Comparison of ENCODE assay signal across 26 mouse cellular contexts in the genomic region with DNA sequence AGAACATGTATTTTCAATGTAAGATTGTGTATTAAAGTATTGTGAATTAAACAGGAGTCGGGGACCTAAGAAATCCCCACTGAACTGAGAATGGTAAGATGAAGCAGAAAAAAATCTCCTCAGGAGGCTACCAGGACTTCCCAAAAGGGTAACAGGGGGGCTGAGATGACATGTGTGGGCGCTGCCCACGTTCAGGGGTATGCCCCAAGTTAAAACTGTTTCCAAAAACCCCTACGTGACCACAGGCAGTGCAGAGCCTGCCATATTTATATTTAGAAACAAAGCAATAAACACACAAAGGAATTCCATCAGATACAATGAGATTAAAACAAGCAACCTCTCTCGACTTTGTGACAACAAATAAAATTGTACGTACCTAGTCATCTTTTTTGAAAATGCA.
"Had no signal": no experiment of that assay in that cellular context is flagged by ENCODE, and none has a peak within 500 bp of the region (broad histone marks: within the 10 kb centered on the region; RNA-seq: fewer than 3 reads in every experiment).

No protein-coding gene starts in this region.

- H3K9me3 ChIP-seq: heart, embryonic 13.5 days; heart, embryonic 15.5 days; hindbrain, embryonic 13.5 days; hindbrain, embryonic 15.5 days; kidney, embryonic 15.5 days; limb, embryonic 13.5 days; limb, embryonic 15.5 days; liver, embryonic 12.5 days had no signal

- H3K27ac ChIP-seq: heart, adult 2 months; heart, embryonic 13.5 days; heart, embryonic 15.5 days; hindbrain, embryonic 13.5 days; hindbrain, embryonic 15.5 days; hindbrain, postnatal 0 days; kidney, embryonic 15.5 days; kidney, postnatal 0 days; limb, embryonic 13.5 days; limb, embryonic 15.5 days; liver, embryonic 12.5 days; liver, embryonic 14.5 days had no signal

- H3K4me2 ChIP-seq: heart, embryonic 11.5 days; heart, embryonic 13.5 days; heart, embryonic 15.5 days; hindbrain, embryonic 13.5 days; hindbrain, embryonic 15.5 days; kidney, embryonic 15.5 days; limb, embryonic 13.5 days; limb, embryonic 15.5 days; liver, embryonic 12.5 days had no signal

- DNase-seq: gastrocnemius, postnatal 14 days; gastrocnemius, postnatal 36 days; heart, adult 2 months; heart, postnatal 14 days; heart, postnatal 36 days; kidney, adult 11 months; kidney, adult 2 months; kidney, adult 9 months; kidney, postnatal 14 days; kidney, postnatal 36 days; layer of hippocampus, adult 9-11 months; layer of hippocampus, postnatal 36 days; left cerebral cortex, postnatal 4 days had no signal

- H3K36me3 ChIP-seq: heart, embryonic 13.5 days; heart, embryonic 15.5 days; hindbrain, embryonic 13.5 days; hindbrain, embryonic 15.5 days; kidney, embryonic 15.5 days; limb, embryonic 13.5 days; limb, embryonic 15.5 days; liver, embryonic 12.5 days had no signal

- H3K9ac ChIP-seq: heart, embryonic 13.5 days; heart, embryonic 15.5 days; hindbrain, embryonic 13.5 days; hindbrain, embryonic 15.5 days; kidney, embryonic 15.5 days; limb, embryonic 13.5 days; limb, embryonic 15.5 days; liver, embryonic 12.5 days; liver, embryonic 14.5 days had no signal

- H3K27me3 ChIP-seq: heart, embryonic 13.5 days; heart, embryonic 15.5 days; hindbrain, embryonic 13.5 days; hindbrain, embryonic 15.5 days; kidney, embryonic 15.5 days; limb, embryonic 13.5 days; limb, embryonic 15.5 days; liver, embryonic 12.5 days had no signal

- H3K4me3 ChIP-seq: heart, adult 2 months; heart, embryonic 13.5 days; heart, embryonic 15.5 days; hindbrain, embryonic 13.5 days; hindbrain, embryonic 15.5 days; kidney, embryonic 15.5 days; limb, embryonic 13.5 days; limb, embryonic 15.5 days; liver, embryonic 12.5 days had no signal

- ATAC-seq: hindbrain, postnatal 0 days; intestine, embryonic 16.5 days; liver, embryonic 12.5 days had no signal

- H3K4me1 ChIP-seq: heart, embryonic 15.5 days; hindbrain, embryonic 15.5 days; limb, embryonic 13.5 days; liver, embryonic 12.5 days had no signal
